Mouse (Mus musculus) naive thymus-derived CD4-positive, alpha-beta T cell, adult 5 months (primary cell): ENCODE results near the gene Gimap9. TPM values are rescaled to one million over a fixed set of nuclear protein-coding genes. Genes with fewer than 3 reads are reported as not detected.

Source experiments
- polyA plus RNA-seq: library from polyadenylated mRNA; unstranded; fragments of 100-300 nt; shearing (Covaris generic); gene quantifications from one replicate; pipeline ENCODE4 v1.2.1, GENCODE M21; 2017

Gimap9 gene
- 408 TPM for polyA plus RNA-seq

GRCm38 (mm10) chr6:48675931-48676859, at the start of gene Gimap9:
Gene Gimap9, plus strand, starts transcription at chr6:48676129.

DNA sequence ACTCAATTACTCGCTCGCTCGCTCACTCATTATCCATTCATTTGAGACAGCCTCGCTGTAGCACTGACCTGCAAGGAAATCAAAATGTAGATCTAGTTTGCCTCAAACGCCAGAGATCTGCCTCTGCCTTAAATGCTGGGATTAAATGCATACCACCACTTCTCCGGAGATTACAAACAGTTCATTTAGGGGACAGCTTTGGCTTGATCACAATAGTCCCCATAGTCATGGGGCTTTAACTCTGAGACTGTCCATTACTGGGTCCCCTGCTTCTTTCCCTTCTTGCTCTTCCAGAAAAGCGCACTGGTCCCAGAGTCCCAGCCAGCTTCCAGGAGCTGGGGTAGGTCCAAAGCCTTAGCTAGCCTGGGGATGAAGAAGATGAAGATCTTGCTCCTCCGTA, 49.5 kb upstream of the Gimap9 start, which contains the start of gene AI854703:
AI854703 (plus strand) TSS at position 301 of the 400 bp plus-strand sequence.

DNA sequence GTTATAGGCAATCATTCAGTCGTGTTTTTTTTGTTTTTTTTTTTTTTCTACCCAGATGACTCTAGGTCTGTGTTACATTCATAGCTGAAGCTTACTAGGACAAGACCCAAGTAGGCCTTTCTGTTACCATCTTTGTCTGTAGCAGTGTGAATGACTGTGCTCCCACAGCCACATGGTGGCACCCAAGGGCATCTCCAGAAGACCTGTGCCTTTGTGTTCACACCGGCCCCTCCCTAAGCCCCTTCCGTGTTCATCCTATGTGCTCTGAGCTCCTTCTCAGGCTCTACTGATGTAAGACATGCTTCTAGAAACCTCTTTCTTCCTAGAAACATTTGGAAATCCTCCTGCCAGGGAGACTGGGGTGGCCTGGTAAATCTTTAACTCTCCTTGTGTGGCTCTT, 28.9 kb upstream of the Gimap9 start, which contains the start of gene Gimap8:
Gimap8 (plus strand) TSS at position 240 of the 400 bp plus-strand sequence.

GRCm38 (mm10) chr6:48684319-48684718, 8.4 kb downstream of the Gimap9 start, which contains the start of gene Gimap4:
Gene Gimap4, plus strand, starts transcription at chr6:48684549.

DNA sequence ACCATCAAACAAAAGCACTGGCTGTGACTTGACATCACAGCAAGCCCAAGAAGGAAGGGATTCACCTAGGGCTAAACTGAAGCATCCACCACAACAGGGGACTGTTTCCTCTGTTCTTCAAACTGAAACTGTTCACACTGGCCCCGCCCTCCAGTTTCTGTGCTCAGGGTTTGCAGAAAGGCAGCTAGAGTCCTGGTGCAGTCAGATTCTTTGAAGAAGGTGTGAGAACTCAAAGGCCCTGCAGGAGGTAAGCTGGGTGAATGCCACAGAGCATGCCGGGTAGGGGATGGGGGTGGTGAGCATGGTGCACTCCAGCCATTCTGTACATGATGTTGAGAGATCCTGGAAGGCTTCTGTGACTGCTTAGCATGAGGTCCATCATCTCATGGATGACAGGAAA, 42.5 kb downstream of the Gimap9 start, which contains the start of the genes Gm28053 and Gimap7:
Gm28053 (plus strand) TSS at position 153 of the 400 bp plus-strand sequence.
Gimap7 (plus strand) TSS at position 167 of the 400 bp plus-strand sequence.

Other genes with a start within 250 kb of the Gimap9 start
- 10.2 TPM for gene Zfp467, start 230.3 kb upstream of the Gimap9 start, polyA plus RNA-seq
- not detected for gene Sspo, start 227.9 kb upstream of the Gimap9 start, polyA plus RNA-seq
- not detected for gene Atp6v0e2, start 138.5 kb upstream of the Gimap9 start, polyA plus RNA-seq
- gene Lrrc61, start 121.3 kb upstream of the Gimap9 start, polyA plus RNA-seq = 8.3 TPM
- gene Rarres2, start 103.3 kb upstream of the Gimap9 start, polyA plus RNA-seq = not detected
- not detected for gene Gm45021, start 86.5 kb upstream of the Gimap9 start, polyA plus RNA-seq
- 2.0 TPM for gene Repin1, start 82.2 kb upstream of the Gimap9 start, polyA plus RNA-seq
- gene Gm44965, start 82.2 kb upstream of the Gimap9 start, polyA plus RNA-seq = not detected
- gene Zfp775, start 74.1 kb upstream of the Gimap9 start, polyA plus RNA-seq = 6.2 TPM
- gene AI854703, start 49.4 kb upstream of the Gimap9 start, polyA plus RNA-seq = 1.3 TPM
- 145 TPM for gene Gimap8, start 28.9 kb upstream of the Gimap9 start, polyA plus RNA-seq
- gene Gimap4, start 8.4 kb downstream of the Gimap9 start, polyA plus RNA-seq = 1,217 TPM
- gene Gimap6, start 32.1 kb downstream of the Gimap9 start, polyA plus RNA-seq = 2,591 TPM
- gene Gm28053, start 42.5 kb downstream of the Gimap9 start, polyA plus RNA-seq = 7.0 TPM
- gene Gimap7, start 42.5 kb downstream of the Gimap9 start, polyA plus RNA-seq = 152 TPM
- gene Gimap1, start 62.9 kb downstream of the Gimap9 start, polyA plus RNA-seq = 555 TPM
- 182 TPM for gene Gimap5, start 70.1 kb downstream of the Gimap9 start, polyA plus RNA-seq
- 1,890 TPM for gene Gimap3, start 94.7 kb downstream of the Gimap9 start, polyA plus RNA-seq
- 0.77 TPM for gene Tmem176a, start 164.8 kb downstream of the Gimap9 start, polyA plus RNA-seq
- gene Tmem176b, start 165.4 kb downstream of the Gimap9 start, polyA plus RNA-seq = 3.1 TPM
- gene Aoc1, start 196.8 kb downstream of the Gimap9 start, polyA plus RNA-seq = not detected